Mouse (Mus musculus) small intestine, adult 2 months (tissue): ENCODE data around the gene Creb5. TPM values are rescaled to one million over a fixed set of nuclear protein-coding genes. Genes with fewer than 3 reads are reported as not detected.

ENCODE experiments used
- H3K27ac ChIP-seq: fragments of 200-500 bp; 2 replicates; pipeline ENCODE4 v1.5.1; 2012; ENCODE audit warnings: low read depth, low read length, control low read depth, inconsistent platforms; ENCODE audit not compliant: insufficient read depth
- H3K27me3 ChIP-seq: fragments of 200-500 bp; 2 replicates; pipeline ENCODE4 v1.6.1; 2012; ENCODE audit warnings: mild to moderate bottlenecking, moderate library complexity, low read length, inconsistent platforms; ENCODE audit not compliant: control insufficient read depth, insufficient read depth
- H3K36me3 ChIP-seq: fragments of 200-500 bp; 2 replicates; pipeline ENCODE4 v1.6.1; 2012; ENCODE audit warnings: mild to moderate bottlenecking, low read length, control low read depth, inconsistent platforms; ENCODE audit not compliant: control insufficient read depth, insufficient read depth
- H3K4me1 ChIP-seq: fragments of 200-500 bp; 2 replicates; pipeline ENCODE4 v1.6.1; 2012; ENCODE audit warnings: low read length, inconsistent platforms, mixed read lengths; ENCODE audit not compliant: control insufficient read depth, insufficient read depth, insufficient read length
- H3K4me3 ChIP-seq: fragments of 200-500 bp; 2 replicates; pipeline ENCODE4 v1.5.1; 2012; ENCODE audit warnings: low read depth, mild to moderate bottlenecking, control low read depth, inconsistent platforms, low read length, moderate library complexity
- CTCF ChIP-seq: fragments of 200-500 bp; IDR thresholded peaks from 2 replicates; pipeline ENCODE4 v1.5.1; 2012; ENCODE audit warnings: low read depth, mild to moderate bottlenecking, control low read depth, inconsistent platforms, low read length, moderate library complexity, mixed read lengths; ENCODE audit not compliant: insufficient replicate concordance, insufficient read length; ENCODE audit errors: extremely low read depth
- POLR2A ChIP-seq: fragments of 200-500 bp; IDR thresholded peaks from 2 replicates; pipeline ENCODE4 v1.6.1; 2012; ENCODE audit warnings: low read depth, mild to moderate bottlenecking, control low read depth, inconsistent platforms, low read length, moderate library complexity
- WGBS: fragments of 180-500 bp; shearing (Covaris S2); methylation state at CpG from one replicate; pipeline ENCODE4 v1.1.7; 2018; 5-methylcytosine and 5-hydroxymethylcytosine counted together
- polyA plus RNA-seq: library from polyadenylated mRNA; depleted of rRNA; stranded (reverse); fragments of >200 nt; gene quantifications from 2 replicates; pipeline ENCODE4 v1.2.3, GENCODE M21; 2012

Gene Creb5
- polyA plus RNA-seq, 1 experiment = 1.1 TPM

DNA sequence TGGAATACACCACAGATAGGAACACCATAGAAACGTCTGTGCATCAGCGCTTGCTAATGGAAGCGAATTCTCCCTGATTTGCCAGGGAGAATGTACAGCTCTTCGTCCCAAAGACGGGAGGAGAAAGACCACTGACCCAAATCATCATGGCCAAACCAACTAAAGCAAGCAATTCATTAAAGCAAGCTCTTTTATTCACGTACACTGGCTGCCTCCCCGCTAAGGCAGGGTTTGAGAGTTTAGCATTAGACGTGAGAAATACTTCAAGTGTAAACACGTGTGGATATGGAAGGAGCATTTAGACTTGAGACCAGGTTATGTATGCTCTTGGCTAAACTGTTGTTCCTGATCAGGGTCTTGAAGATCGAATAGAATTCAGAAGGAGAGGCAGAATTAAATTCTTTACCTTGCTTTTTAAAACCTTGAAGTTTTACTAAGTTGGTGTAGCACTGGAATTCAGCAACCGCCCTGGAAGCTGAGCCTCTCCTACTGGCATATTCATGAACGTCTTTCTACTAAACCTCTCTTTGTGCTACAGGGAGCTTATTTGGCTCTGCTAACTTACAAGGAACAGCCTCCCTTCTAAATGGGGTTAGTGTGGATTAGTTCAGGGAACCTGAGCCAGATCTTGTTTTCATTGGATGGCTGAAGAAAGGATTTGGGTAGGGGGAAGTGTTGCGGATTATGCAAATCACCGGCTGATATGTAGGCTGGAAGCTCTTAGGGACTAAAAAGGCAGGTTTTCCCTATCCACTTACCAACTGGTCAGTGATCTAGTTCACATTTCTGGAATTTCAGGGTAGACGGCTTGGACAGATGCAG, 337.6 kb downstream of the Creb5 start:
- Histone ChIP-seq H3K27me3 (no peaks in the 10 kb centered on the region), H3K36me3 (no peaks in the 10 kb centered on the region), H3K27ac (no peak overlapping the region), H3K4me3 (no peak overlapping the region), H3K4me1 (no peaks in the 10 kb centered on the region)
- TF ChIP-seq POLR2A (no peak), CTCF (no peak)
- 74% methylated on average over 15 of the region's 15 CpGs for WGBS

DNA sequence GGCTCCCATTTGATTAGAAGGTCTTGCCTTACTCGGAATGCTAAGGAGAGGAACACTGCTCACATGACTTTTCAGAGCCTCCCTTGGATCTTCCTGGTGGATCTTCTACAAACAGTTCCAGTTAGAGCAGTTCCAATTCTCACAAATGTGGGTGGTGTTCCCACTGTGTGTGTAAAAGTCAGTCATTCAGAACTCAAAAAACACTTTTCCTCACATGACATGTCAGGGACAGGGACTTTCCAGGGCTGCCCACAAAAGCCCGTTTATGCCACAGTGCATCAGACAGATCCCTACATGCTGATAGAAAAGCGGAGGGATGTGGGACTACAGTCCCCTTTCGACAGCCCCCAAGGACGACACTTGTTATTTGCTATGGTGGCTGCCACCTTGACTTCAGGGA, 339.0 kb downstream of the Creb5 start:
- no peaks in the 10 kb centered on the region for H3K4me1 ChIP-seq
- no peaks in the 10 kb centered on the region for H3K36me3 ChIP-seq
- H3K27ac ChIP-seq = no peak overlapping the region
- H3K4me3 ChIP-seq = no peak overlapping the region
- WGBS = 76% methylated on average over 5 of the region's 5 CpGs
- H3K27me3 ChIP-seq = no peaks in the 10 kb centered on the region
- TF ChIP-seq POLR2A (no peak), CTCF (no peak)

GRCm38 (mm10) chr6:53628714-53629113, 341.6 kb downstream of the Creb5 start:
- Histone ChIP-seq H3K27ac (no peak overlapping the region), H3K4me3 (no peak overlapping the region), H3K36me3 (no peaks in the 10 kb centered on the region), H3K4me1 (no peaks in the 10 kb centered on the region), H3K27me3 (no peaks in the 10 kb centered on the region)
- TF ChIP-seq CTCF = no peak
- TF ChIP-seq POLR2A = no peak

DNA sequence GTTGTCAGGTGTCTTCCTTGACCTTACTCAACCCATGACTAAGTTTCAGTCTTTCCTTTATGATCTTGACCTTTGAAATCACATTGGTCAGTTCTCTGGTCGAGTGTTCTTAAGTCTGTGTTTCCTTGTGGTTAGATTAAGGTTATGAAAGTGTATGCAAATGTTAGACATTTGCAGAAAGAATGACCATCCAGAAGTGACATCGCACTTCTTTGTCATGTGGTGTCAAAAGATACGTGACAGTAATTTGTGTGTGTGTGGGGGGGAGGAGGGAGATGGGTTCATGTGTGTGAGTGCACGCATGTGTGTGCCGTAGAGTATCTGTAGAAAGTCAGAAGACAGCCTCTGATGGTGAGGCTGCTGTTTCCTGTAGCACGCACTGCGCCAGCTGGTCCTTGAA, 348.4 kb downstream of the Creb5 start:
- 79% methylated on average over 7 of the region's 7 CpGs for WGBS
- TF ChIP-seq CTCF (no peak), POLR2A (no peak)
- Histone ChIP-seq H3K27ac (no peak overlapping the region), H3K4me1 (no peaks in the 10 kb centered on the region), H3K36me3 (no peaks in the 10 kb centered on the region), H3K27me3 (no peaks in the 10 kb centered on the region), H3K4me3 (no peak overlapping the region)

- WGBS = 81% methylated on average over 13 of the region's 13 CpGs
These were observed 350.6 kb downstream of the Creb5 start for GRCm38 (mm10) chr6:53637356-53638351.

GRCm38 (mm10) chr6:53641633-53642605, 354.8 kb downstream of the Creb5 start:
- no peaks in the 10 kb centered on the region for H3K4me1 ChIP-seq
- H3K36me3 ChIP-seq = no peaks in the 10 kb centered on the region
- no peak overlapping the region for H3K27ac ChIP-seq
- TF ChIP-seq POLR2A (no peak), CTCF (no peak)
- H3K27me3 ChIP-seq = no peaks in the 10 kb centered on the region
- no peak overlapping the region for H3K4me3 ChIP-seq
- 90% methylated on average over 30 of the region's 30 CpGs for WGBS

More at GRCm38 (mm10) chr6:53637356-53638351, 350.6 kb downstream of the Creb5 start:
- Histone ChIP-seq H3K4me3 (no peak overlapping the region), H3K36me3 (no peaks in the 10 kb centered on the region), H3K27ac (no peak overlapping the region), H3K4me1 (no peaks in the 10 kb centered on the region), H3K27me3 (no peaks in the 10 kb centered on the region)
- no peak for TF ChIP-seq CTCF
- no peak for TF ChIP-seq POLR2A
